Mouse (Mus musculus) MEL (cell line): Measurements from ENCODE around the gene Rnf111. TPM values are rescaled to one million over a fixed set of nuclear protein-coding genes. Genes with fewer than 3 reads are reported as not detected.

ENCODE experiments used
- DNase-seq: peaks from one replicate; pipeline ENCODE4 v3.0.0; 2011; ENCODE audit warnings: low read depth, low spot score
- H3K27ac ChIP-seq: 2 replicates; pipeline ENCODE4 v1.5.1; 2012; ENCODE audit warnings: low read depth, mild to moderate bottlenecking, control low read depth, low read length, moderate library complexity; ENCODE audit not compliant: control insufficient read depth
- H3K27me3 ChIP-seq, 2 experiments: fragments of 150-350 bp in 1 of 2; sonication (generic) in 1 of 2; 2 replicates each; pipeline ENCODE4 v1.6.1; 2012; ENCODE audit warnings: low read length in 2 of 2, mild to moderate bottlenecking in 2 of 2, improper control_type of control experiment in 1 of 2, moderate library complexity in 1 of 2; ENCODE audit not compliant: insufficient read depth in 2 of 2, control insufficient read depth in 1 of 2
- H3K36me3 ChIP-seq, 2 experiments: 2 replicates each; pipeline ENCODE4 v1.6.1; 2012 to 2014; ENCODE audit warnings: low read length in 2 of 2, improper control_type of control experiment in 1 of 2, inconsistent platforms in 1 of 2, mild to moderate bottlenecking in 1 of 2; ENCODE audit not compliant: insufficient read depth in 2 of 2, control insufficient read depth in 1 of 2
- H3K4me1 ChIP-seq, 2 experiments: fragments of 150-350 bp in 1 of 2; sonication (generic) in 1 of 2; 2 replicates each; pipeline ENCODE4 v1.6.1; 2012; ENCODE audit warnings: low read length in 2 of 2, improper control_type of control experiment in 1 of 2, mild to moderate bottlenecking in 1 of 2; ENCODE audit not compliant: insufficient read depth in 2 of 2, control insufficient read depth in 1 of 2
- H3K4me3 ChIP-seq, 2 experiments: fragments of 150-350 bp in 1 of 2; sonication (generic) in 1 of 2; 2 replicates each; pipeline ENCODE4 v1.5.1; 2012; ENCODE audit warnings: low read depth in 2 of 2, low read length in 2 of 2, mild to moderate bottlenecking in 2 of 2, moderate library complexity in 2 of 2, control low read depth in 1 of 2, improper control_type of control experiment in 1 of 2; ENCODE audit not compliant: control insufficient read depth in 1 of 2, insufficient read depth in 1 of 2
- H3K79me2 ChIP-seq: 2 replicates; pipeline ENCODE4 v1.6.1; 2012; ENCODE audit warnings: mild to moderate bottlenecking, low read length, moderate library complexity; ENCODE audit not compliant: control insufficient read depth, poor library complexity, insufficient read depth
- H3K9ac ChIP-seq: 2 replicates; pipeline ENCODE4 v1.6.1; 2012; ENCODE audit warnings: low read depth, mild to moderate bottlenecking, control low read depth, low read length, moderate library complexity; ENCODE audit not compliant: control insufficient read depth, poor library complexity, severe bottlenecking
- H3K9me3 ChIP-seq: fragments of 150-350 bp; sonication (generic); replicated peaks from 2 replicates; pipeline ENCODE4 v1.6.1; 2012; ENCODE audit warnings: mild to moderate bottlenecking, low read length, improper control_type of control experiment, moderate library complexity; ENCODE audit not compliant: insufficient read depth
- BHLHE40 ChIP-seq: IDR thresholded peaks from 2 replicates; pipeline ENCODE4 v1.6.1; 2012; ENCODE audit warnings: low read depth, mild to moderate bottlenecking, inconsistent platforms, low read length, improper control_type of control experiment, borderline replicate concordance
- CHD1 ChIP-seq: IDR thresholded peaks from 2 replicates; pipeline ENCODE4 v1.6.1; 2012; ENCODE audit warnings: low read depth, mild to moderate bottlenecking, inconsistent platforms, low read length, improper control_type of control experiment
- CHD2 ChIP-seq: IDR thresholded peaks from 2 replicates; pipeline ENCODE4 v1.6.1; 2011; ENCODE audit warnings: low read length, improper control_type of control experiment
- E2F4 ChIP-seq: IDR thresholded peaks from 2 replicates; pipeline ENCODE4 v1.6.1; 2011; ENCODE audit warnings: low read depth, low read length, improper control_type of control experiment, borderline replicate concordance
- EP300 ChIP-seq, 2 experiments: IDR thresholded peaks; 2 replicates each; pipeline ENCODE4 v1.6.1; 2011; ENCODE audit warnings: improper control_type of control experiment in 2 of 2, low read length in 2 of 2, low read depth in 1 of 2, mild to moderate bottlenecking in 1 of 2
- ETS1 ChIP-seq: IDR thresholded peaks from 2 replicates; pipeline ENCODE4 v1.6.1; 2012; ENCODE audit warnings: low read depth, mild to moderate bottlenecking, inconsistent platforms, low read length, improper control_type of control experiment, moderate library complexity
- GABPA ChIP-seq: IDR thresholded peaks from 2 replicates; pipeline ENCODE4 v1.6.1; 2012; ENCODE audit warnings: low read depth, mild to moderate bottlenecking, inconsistent platforms, low read length, improper control_type of control experiment, moderate library complexity
- GATA1 ChIP-seq: IDR thresholded peaks from 2 replicates; pipeline ENCODE4 v1.6.1; 2011; ENCODE audit warnings: low read depth, low read length, improper control_type of control experiment
- HCFC1 ChIP-seq: IDR thresholded peaks from 2 replicates; pipeline ENCODE4 v1.6.1; 2012; ENCODE audit warnings: low read depth, mild to moderate bottlenecking, inconsistent platforms, low read length, improper control_type of control experiment, moderate library complexity
- JUND ChIP-seq: IDR thresholded peaks from 2 replicates; pipeline ENCODE4 v1.6.1; 2011; ENCODE audit warnings: low read depth, mild to moderate bottlenecking, improper control_type of control experiment, low read length
- MAFK ChIP-seq: IDR thresholded peaks from 2 replicates; pipeline ENCODE4 v1.6.1; 2011; ENCODE audit warnings: low read depth, mild to moderate bottlenecking, low read length, improper control_type of control experiment, borderline replicate concordance
- MAX ChIP-seq: IDR thresholded peaks from 2 replicates; pipeline ENCODE4 v1.6.1; 2011; ENCODE audit warnings: low read length, improper control_type of control experiment
- MAZ ChIP-seq: IDR thresholded peaks from 2 replicates; pipeline ENCODE4 v1.6.1; 2012; ENCODE audit warnings: low read depth, mild to moderate bottlenecking, inconsistent platforms, low read length, improper control_type of control experiment
- MXI1 ChIP-seq: IDR thresholded peaks from 2 replicates; pipeline ENCODE4 v1.6.1; 2011; ENCODE audit warnings: mild to moderate bottlenecking, low read depth, low read length, improper control_type of control experiment
- MYB ChIP-seq: IDR thresholded peaks from 2 replicates; pipeline ENCODE4 v1.6.1; 2011; ENCODE audit warnings: mild to moderate bottlenecking, low read depth, low read length, improper control_type of control experiment
- MYC ChIP-seq: IDR thresholded peaks from 2 replicates; pipeline ENCODE4 v1.6.1; 2011; ENCODE audit warnings: low read depth, mild to moderate bottlenecking, low read length, improper control_type of control experiment, moderate library complexity
- POLR2A ChIP-seq, 2 experiments: IDR thresholded peaks; 2 replicates each; pipeline ENCODE4 v1.6.1; 2011 to 2012; ENCODE audit warnings: low read length in 2 of 2, mild to moderate bottlenecking in 2 of 2, control low read depth in 1 of 2, improper control_type of control experiment in 1 of 2, low read depth in 1 of 2, moderate library complexity in 1 of 2; ENCODE audit not compliant: control insufficient read depth in 1 of 2, insufficient read depth in 1 of 2, poor library complexity in 1 of 2
- POLR2AphosphoS5 ChIP-seq: IDR thresholded peaks from 2 replicates; pipeline ENCODE4 v1.6.1; 2012; ENCODE audit warnings: low read depth, borderline replicate concordance, mild to moderate bottlenecking, inconsistent platforms, low read length, moderate library complexity, mixed read lengths
- RCOR1 ChIP-seq: IDR thresholded peaks from 2 replicates; pipeline ENCODE4 v1.6.1; 2012; ENCODE audit warnings: low read depth, mild to moderate bottlenecking, inconsistent platforms, low read length, improper control_type of control experiment
- SIN3A ChIP-seq: IDR thresholded peaks from 2 replicates; pipeline ENCODE4 v1.6.1; 2012; ENCODE audit warnings: low read length, improper control_type of control experiment, inconsistent platforms
- TAL1 ChIP-seq: IDR thresholded peaks from 2 replicates; pipeline ENCODE4 v1.6.1; 2012; ENCODE audit warnings: mild to moderate bottlenecking, inconsistent platforms, low read length, moderate library complexity, mixed read lengths
- TCF12 ChIP-seq: IDR thresholded peaks from 2 replicates; pipeline ENCODE4 v1.6.1; 2014; ENCODE audit warnings: low read depth, mild to moderate bottlenecking, inconsistent platforms, low read length, improper control_type of control experiment, moderate library complexity
- USF1 ChIP-seq: IDR thresholded peaks from 2 replicates; pipeline ENCODE4 v1.6.1; 2014; ENCODE audit warnings: low read depth, mild to moderate bottlenecking, inconsistent platforms, low read length, improper control_type of control experiment, moderate library complexity
- USF2 ChIP-seq, 2 experiments: IDR thresholded peaks; 2 replicates each; pipeline ENCODE4 v1.6.1; 2011 to 2012; ENCODE audit warnings: improper control_type of control experiment in 2 of 2, low read length in 2 of 2, borderline replicate concordance in 1 of 2, inconsistent platforms in 1 of 2, low read depth in 1 of 2, mild to moderate bottlenecking in 1 of 2; ENCODE audit not compliant: insufficient read depth in 1 of 2
- ZC3H11A ChIP-seq: IDR thresholded peaks from 2 replicates; pipeline ENCODE4 v1.6.1; 2012; ENCODE audit warnings: low read depth, mild to moderate bottlenecking, inconsistent platforms, low read length, improper control_type of control experiment
- polyA plus RNA-seq, 2 experiments: library from polyadenylated mRNA; stranded (reverse) in 1 of 2; unstranded in 1 of 2; fragments of >175 nt in 1 of 2; fragments of >200 nt in 1 of 2; gene quantifications; 2 replicates each; pipeline versions ENCODE4 v1.2.1 to v1.2.4; 2012; ENCODE audit warnings: low replicate concordance in 2 of 2, low read depth in 1 of 2; ENCODE audit not compliant: insufficient read length in 2 of 2, insufficient read depth in 1 of 2, missing spikeins in 1 of 2
- total RNA-seq: library from RNA; depleted of rRNA; stranded (reverse); fragments of 300-350 nt; gene quantifications from 2 replicates; pipeline ENCODE4 v1.2.3, GENCODE M21; 2012

Gene Rnf111
- total and polyA plus RNA-seq, 3 experiments: 25.2 to 88.2 (median 46.0) TPM

- no peak for TF ChIP-seq CHD2
- TF ChIP-seq TAL1: peak; percentile 51
- TF ChIP-seq MAFK: peak; percentile 87
- TF ChIP-seq MXI1: peak; percentile 63
- peak; percentile 26; the same call in 1 of the 2 replicates for TF ChIP-seq TCF12
These were observed 111.6 kb downstream of the Rnf111 start (continued) for GRCm38 (mm10) chr9:70391660-70392562.

- peaks cover 2 to 25% of the 10 kb centered on the region in 2 experiments; a peak in 2 of 4 replicates for H3K36me3 ChIP-seq
- no peaks in the 10 kb centered on the region for H3K27me3 ChIP-seq
- TF ChIP-seq MYB: peak; percentile 32; the same call in 1 of the 2 replicates
- TF ChIP-seq CHD1: no peak
- TF ChIP-seq SIN3A: no peak; the same call in 1 of the 2 replicates
- TF ChIP-seq GATA1: peak; percentile 78
- TF ChIP-seq RCOR1: no peak
- TF ChIP-seq EP300 (IDR thresholded peaks at IDR 0.05; ENCODE audit: low read depth in 1 of 2, low read length in 2 of 2): peak; percentile 65 to 82
- peak; percentile 68 for TF ChIP-seq ETS1
- no peak for TF ChIP-seq MAFK
- TF ChIP-seq MYC: no peak
- no peak for TF ChIP-seq TAL1
- TF ChIP-seq TCF12: peak; percentile 81
- TF ChIP-seq, all 39 proteins: peak for 5
- Histone ChIP-seq H3K9me3 (no peaks in the 10 kb centered on the region), H3K4me1 (peaks cover 0 to 23% of the 10 kb centered on the region in 2 experiments; a peak in 3 of 4 replicates), H3K4me3 (no peak overlapping the region), H3K9ac (no peak overlapping the region), H3K79me2 (no peaks in the 10 kb centered on the region), H3K27ac (peak overlapping the region; percentile 80)
- peak; percentile 24 for DNase-seq
These were observed 112.5 kb downstream of the Rnf111 start for GRCm38 (mm10) chr9:70391042-70391441.

GRCm38 (mm10) chr9:70389548-70389947, 114.0 kb downstream of the Rnf111 start:
- Histone ChIP-seq H3K9ac (no peak overlapping the region), H3K79me2 (no peaks in the 10 kb centered on the region), H3K4me1 (peaks cover 5 to 30% of the 10 kb centered on the region in 2 experiments), H3K36me3 (peaks cover 2 to 30% of the 10 kb centered on the region in 2 experiments; a peak in 2 of 4 replicates), H3K4me3 (no peak overlapping the region), H3K9me3 (no peaks in the 10 kb centered on the region), H3K27me3 (no peaks in the 10 kb centered on the region), H3K27ac (no peak overlapping the region)
- DNase-seq: no peak
- TF ChIP-seq ZC3H11A (no peak), BHLHE40 (no peak), MAFK (no peak), GATA1 (no peak), POLR2AphosphoS5 (no peak), MAX (no peak), USF1 (no peak), USF2 (IDR thresholded peaks at IDR 0.05; ENCODE audit: borderline replicate concordance in 1 of 2, insufficient read depth in 1 of 2, low read depth in 1 of 2, low read length in 2 of 2) (no peak), JUND (no peak), MAZ (no peak), E2F4 (no peak), HCFC1 (no peak), POLR2A (IDR thresholded peaks at IDR 0.05; ENCODE audit: control insufficient read depth in 1 of 2, insufficient read depth in 1 of 2, low read depth in 1 of 2, low read length in 2 of 2, poor library complexity in 1 of 2) (no peak), GABPA (no peak)
